ENCODE assay signal across 29 mouse cellular contexts in the genomic region with DNA sequence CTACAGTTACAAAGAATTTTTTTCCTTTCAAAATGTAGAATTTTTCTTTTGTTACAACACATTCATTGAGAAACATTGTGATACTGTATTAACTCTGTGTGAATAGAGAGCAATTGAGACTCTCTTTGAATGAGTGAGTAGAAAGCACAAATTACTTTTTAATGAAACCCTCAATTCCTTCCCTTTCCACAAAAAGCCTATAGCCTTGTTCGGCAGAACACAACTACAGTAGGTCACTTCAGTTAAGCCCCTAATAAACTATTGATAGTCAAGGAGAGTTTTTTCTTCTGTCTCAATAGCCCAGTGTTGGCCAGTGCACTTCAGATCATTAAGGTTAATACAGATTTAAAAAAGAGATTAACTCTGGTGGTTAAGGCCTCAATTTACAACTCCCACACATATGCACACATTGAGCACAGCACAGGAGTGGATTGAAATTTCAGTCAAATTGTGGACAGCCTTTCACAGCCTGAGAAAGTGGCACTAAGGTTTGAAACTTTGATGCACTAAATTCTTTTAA.
DNase-seq lines count a peak whose midpoint lies in the region; ATAC-seq and TF ChIP-seq lines count a peak whose summit lies in the region.
"Had no signal": no experiment of that assay in that cellular context is flagged by ENCODE, and none has a peak within 500 bp of the region (broad histone marks: within the 10 kb centered on the region; RNA-seq: fewer than 3 reads in every experiment).

No protein-coding gene starts in this region.

- no peak for ATAC-seq in kidney, embryonic 14.5 days (ENCODE audit: low FRiP score, low TSS enrichment)
- ATAC-seq in midbrain, embryonic 12.5 days (ENCODE audit: low FRiP score, low read depth) = peak; percentile 11; the same call in 1 of the 2 replicates
- ATAC-seq in midbrain, embryonic 14.5 days (ENCODE audit: low FRiP score, low TSS enrichment) = no peak
- peak; percentile 30; the same call in 1 of the 2 replicates for ATAC-seq in forebrain, embryonic 13.5 days
- ATAC-seq: Patski had no signal

- peak overlapping the region; percentile 71; the same call in 1 of the 2 replicates for H3K27ac ChIP-seq in kidney, embryonic 14.5 days (ENCODE audit: low read depth, low read length)
- peak overlapping the region; percentile 30; the same call in 1 of the 2 replicates for H3K27ac ChIP-seq in midbrain, embryonic 12.5 days (replicated peaks)
- H3K27ac ChIP-seq in midbrain, embryonic 14.5 days (replicated peaks; ENCODE audit: low read depth, low read length) = no peak overlapping the region
- H3K27ac ChIP-seq in forebrain, embryonic 13.5 days = peak overlapping the region; percentile 14; the same call in 1 of the 2 replicates
- H3K27ac ChIP-seq in olfactory bulb, adult 2 months (ENCODE audit: insufficient read depth, low read depth, low read length) = peak overlapping the region; percentile 90; the same call in 1 of the 2 replicates
- H3K27ac ChIP-seq: heart, embryonic 10.5 days; heart, embryonic 15.5 days; hindbrain, embryonic 13.5 days; liver, embryonic 14.5 days; neural tube, embryonic 15.5 days; stomach, embryonic 15.5 days had no signal

- H3K9ac ChIP-seq in kidney, embryonic 14.5 days (ENCODE audit: low read depth, low read length) = no peak overlapping the region
- no peak overlapping the region for H3K9ac ChIP-seq in midbrain, embryonic 12.5 days (replicated peaks)
- H3K9ac ChIP-seq in midbrain, embryonic 14.5 days (replicated peaks; ENCODE audit: low read length) = no peak overlapping the region
- no peak overlapping the region for H3K9ac ChIP-seq in forebrain, embryonic 13.5 days
- H3K9ac ChIP-seq: heart, embryonic 15.5 days; hindbrain, embryonic 13.5 days; liver, embryonic 14.5 days; neural tube, embryonic 15.5 days; stomach, embryonic 15.5 days had no signal

- DNase-seq in kidney, adult 8-10 months = no peak
- no peak for DNase-seq in midbrain, embryonic 14.5 days
- DNase-seq in adrenal gland, adult 8-10 months = no peak
- DNase-seq in lung, postnatal 25 days (ENCODE audit: low spot score) = no peak
- DNase-seq: adrenal gland, postnatal 14 days; cerebellum, adult 2 months; cerebellum, postnatal 14 days; gastrocnemius, postnatal 25 days; heart, adult 11 months; kidney, adult 11 months; kidney, postnatal 14 days; left cerebral cortex, postnatal 4 days; liver; lung, adult 2 months; lung, postnatal 10 days; right cerebral cortex, postnatal 25 days had no signal

- H3K4me1 ChIP-seq in kidney, embryonic 14.5 days (ENCODE audit: control insufficient read depth, insufficient read depth, low read length) = peaks cover 14% of the 10 kb centered on the region
- H3K4me1 ChIP-seq in midbrain, embryonic 12.5 days = peaks cover 17% of the 10 kb centered on the region
- H3K4me1 ChIP-seq in midbrain, embryonic 14.5 days (ENCODE audit: control insufficient read depth, insufficient read depth, low read length) = peaks cover 9% of the 10 kb centered on the region
- peaks cover 18% of the 10 kb centered on the region for H3K4me1 ChIP-seq in forebrain, embryonic 13.5 days
- H3K4me1 ChIP-seq in olfactory bulb, adult 2 months (ENCODE audit: control insufficient read depth, insufficient read depth, low read length) = peaks cover 6% of the 10 kb centered on the region
- H3K4me1 ChIP-seq: stomach, embryonic 15.5 days had no signal

- WGBS in kidney, embryonic 14.5 days = 15% methylated on average over 1 of the region's 1 CpGs
- WGBS in midbrain, embryonic 12.5 days = 29% methylated on average over 1 of the region's 1 CpGs
- 39% methylated on average over 1 of the region's 1 CpGs for WGBS in midbrain, embryonic 14.5 days
- WGBS in forebrain, embryonic 13.5 days = 7% methylated on average over 1 of the region's 1 CpGs
- WGBS in olfactory bulb, adult 2 months = 35% methylated on average over 1 of the region's 1 CpGs

- H3K36me3 ChIP-seq in kidney, embryonic 14.5 days (ENCODE audit: control insufficient read depth, insufficient read depth, low read length) = no peaks in the 10 kb centered on the region
- no peaks in the 10 kb centered on the region for H3K36me3 ChIP-seq in midbrain, embryonic 12.5 days
- H3K36me3 ChIP-seq in midbrain, embryonic 14.5 days (ENCODE audit: control insufficient read depth, insufficient read depth, low read length) = no peaks in the 10 kb centered on the region
- H3K36me3 ChIP-seq in forebrain, embryonic 13.5 days (ENCODE audit: poor library complexity, severe bottlenecking) = no peaks in the 10 kb centered on the region
- H3K36me3 ChIP-seq: heart, embryonic 10.5 days; heart, embryonic 15.5 days; hindbrain, embryonic 13.5 days; neural tube, embryonic 15.5 days; stomach, embryonic 15.5 days had no signal

- H3K4me2 ChIP-seq in kidney, embryonic 14.5 days (replicated peaks; ENCODE audit: low read depth, low read length) = no peak overlapping the region
- H3K4me2 ChIP-seq in midbrain, embryonic 12.5 days (replicated peaks) = no peak overlapping the region
- H3K4me2 ChIP-seq in midbrain, embryonic 14.5 days (ENCODE audit: low read length) = no peak overlapping the region
- H3K4me2 ChIP-seq in forebrain, embryonic 13.5 days = no peak overlapping the region
- H3K4me2 ChIP-seq: heart, embryonic 15.5 days; hindbrain, embryonic 13.5 days; neural tube, embryonic 15.5 days; stomach, embryonic 15.5 days had no signal

- H3K9me3 ChIP-seq in kidney, embryonic 14.5 days (ENCODE audit: control insufficient read depth, low read length) = no peaks in the 10 kb centered on the region
- H3K9me3 ChIP-seq in midbrain, embryonic 12.5 days = no peaks in the 10 kb centered on the region
- H3K9me3 ChIP-seq in midbrain, embryonic 14.5 days (ENCODE audit: control insufficient read depth, low read length) = no peaks in the 10 kb centered on the region
- H3K9me3 ChIP-seq in forebrain, embryonic 13.5 days (replicated peaks) = no peaks in the 10 kb centered on the region
- H3K9me3 ChIP-seq: heart, embryonic 10.5 days; heart, embryonic 15.5 days; hindbrain, embryonic 13.5 days; neural tube, embryonic 15.5 days; stomach, embryonic 15.5 days had no signal

- H3K27me3 ChIP-seq in kidney, embryonic 14.5 days (ENCODE audit: control insufficient read depth, insufficient read depth, low read length) = no peaks in the 10 kb centered on the region
- peaks cover 22% of the 10 kb centered on the region for H3K27me3 ChIP-seq in midbrain, embryonic 12.5 days
- H3K27me3 ChIP-seq in midbrain, embryonic 14.5 days (ENCODE audit: control insufficient read depth, insufficient read depth, low read length) = no peaks in the 10 kb centered on the region; the same call in 1 of the 2 replicates
- H3K27me3 ChIP-seq in forebrain, embryonic 13.5 days = peaks cover 23% of the 10 kb centered on the region
- H3K27me3 ChIP-seq: heart, embryonic 15.5 days; hindbrain, embryonic 13.5 days; neural tube, embryonic 15.5 days; stomach, embryonic 15.5 days had no signal

- no peak for TF ChIP-seq POLR2A in olfactory bulb, adult 2 months (IDR thresholded peaks at IDR 0.05; ENCODE audit: insufficient read depth, low read depth, low read length)

- TF ChIP-seq CTCF in olfactory bulb, adult 2 months (IDR thresholded peaks at IDR 0.05; ENCODE audit: insufficient read depth, low read depth, low read length) = no peak

- no peak overlapping the region for H3K4me3 ChIP-seq in kidney, embryonic 14.5 days (ENCODE audit: low read length)
- H3K4me3 ChIP-seq in midbrain, embryonic 12.5 days = no peak overlapping the region
- H3K4me3 ChIP-seq in midbrain, embryonic 14.5 days (replicated peaks; ENCODE audit: low read depth, low read length) = no peak overlapping the region
- no peak overlapping the region for H3K4me3 ChIP-seq in forebrain, embryonic 13.5 days
- no peak overlapping the region for H3K4me3 ChIP-seq in olfactory bulb, adult 2 months (ENCODE audit: insufficient read depth, low read depth, low read length)
- H3K4me3 ChIP-seq: erythroblast, embryonic 14.5 days; heart, embryonic 10.5 days; heart, embryonic 15.5 days; hindbrain, embryonic 13.5 days; layer of hippocampus, adult 2 months; neural tube, embryonic 15.5 days; stomach, embryonic 15.5 days had no signal

Comparison
In these comparisons a context has a peak if more than half of its experiments do, and no peak if none do; other contexts are left out.
1. ATAC-seq: peak in midbrain, embryonic 12.5 days (single experiment) and forebrain, embryonic 13.5 days (single experiment); none in kidney, embryonic 14.5 days (single experiment) and midbrain, embryonic 14.5 days (single experiment).